Mouse (Mus musculus) embryonic fibroblast, embryonic 13.5 days (primary cell): ENCODE data around the gene Egr2.

Experiments used
- CTCF ChIP-seq: IDR thresholded peaks from 2 replicates; pipeline ENCODE4 v1.5.1; 2011; ENCODE audit warnings: mild to moderate bottlenecking, control low read depth, low read length, moderate library complexity, borderline replicate concordance; ENCODE audit not compliant: insufficient read depth
- POLR2A ChIP-seq: IDR thresholded peaks from 2 replicates; pipeline ENCODE4 v1.6.1; 2011; ENCODE audit warnings: low read depth, mild to moderate bottlenecking, control low read depth, low read length, moderate library complexity

GRCm38 (mm10) chr10:67497144-67497892 lies 38.0 kb upstream of the Egr2 start:
- TF ChIP-seq POLR2A (no peak), CTCF (no peak)
